Mouse (Mus musculus) frontal cortex, adult 2 months (tissue): ENCODE measurements around the gene Olfr463. TPM values are rescaled to one million over a fixed set of nuclear protein-coding genes. Genes with fewer than 3 reads are reported as not detected.
A peak's percentile ranks its signal among the peaks of the same experiment; 100 is the strongest.

ENCODE experiments used
- DNase-seq, 2 experiments: peaks; one replicate each; pipeline ENCODE4 v3.0.0; 2022; ENCODE audit warnings: low spot score in 1 of 2; ENCODE audit errors: extremely low spot score in 1 of 2
- polyA plus RNA-seq: library from polyadenylated mRNA; depleted of rRNA; stranded (reverse); fragments of >200 nt; gene quantifications from 2 replicates; pipeline ENCODE4 v1.2.3, GENCODE M21; 2012; rRNA removed

Gene Olfr463
- polyA plus RNA-seq, 1 experiment, result not detected

DNA sequence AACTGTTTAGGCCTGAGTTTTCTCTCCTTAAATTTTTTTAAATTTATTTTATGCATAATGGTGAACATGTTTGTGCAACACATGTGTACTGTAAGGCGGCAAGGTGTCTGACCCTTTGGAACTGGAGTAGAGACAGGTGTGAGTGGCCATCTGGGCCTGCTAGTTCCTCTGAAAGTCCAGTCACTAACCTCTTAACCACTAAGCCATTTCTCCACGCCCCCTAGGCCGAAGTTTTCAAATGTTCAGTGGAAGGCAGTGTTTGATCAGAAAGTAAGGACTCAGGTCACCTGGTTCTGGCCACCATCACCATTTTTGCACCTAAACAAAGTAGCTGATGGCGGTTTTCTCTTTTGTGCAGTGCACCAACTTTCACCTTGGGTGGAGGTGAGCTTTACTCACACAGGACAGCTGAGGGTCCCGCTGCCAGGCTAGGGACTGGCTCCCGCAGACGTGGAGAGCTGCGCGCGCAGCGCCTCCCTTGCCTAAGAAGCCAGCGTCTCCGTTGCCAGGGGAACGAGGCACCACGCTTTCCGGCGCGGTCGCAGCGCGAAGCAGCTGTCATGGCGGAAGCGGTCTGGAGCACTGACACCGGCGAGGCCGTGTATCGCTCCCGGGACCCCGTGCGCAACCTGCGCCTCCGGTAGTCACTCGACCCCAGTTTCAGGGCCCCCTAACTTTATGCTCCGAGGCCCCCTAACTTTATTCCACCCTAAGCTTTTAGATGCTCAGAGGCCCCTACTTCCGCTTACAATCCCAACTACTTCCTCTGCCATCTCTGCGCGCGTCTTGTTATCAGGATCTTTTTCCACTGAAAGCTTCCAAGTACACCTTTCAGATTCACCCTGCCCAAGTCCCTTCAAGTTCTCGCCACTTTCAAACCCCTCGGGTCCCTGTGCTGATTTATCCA lies 44.2 kb downstream of the Olfr463 start, which contains the start of gene Mks1:
TSS of gene Mks1 (plus strand) at position 526 of the 907 bp plus-strand sequence.
- DNase-seq, result peak; percentile 80 to 92

DNA sequence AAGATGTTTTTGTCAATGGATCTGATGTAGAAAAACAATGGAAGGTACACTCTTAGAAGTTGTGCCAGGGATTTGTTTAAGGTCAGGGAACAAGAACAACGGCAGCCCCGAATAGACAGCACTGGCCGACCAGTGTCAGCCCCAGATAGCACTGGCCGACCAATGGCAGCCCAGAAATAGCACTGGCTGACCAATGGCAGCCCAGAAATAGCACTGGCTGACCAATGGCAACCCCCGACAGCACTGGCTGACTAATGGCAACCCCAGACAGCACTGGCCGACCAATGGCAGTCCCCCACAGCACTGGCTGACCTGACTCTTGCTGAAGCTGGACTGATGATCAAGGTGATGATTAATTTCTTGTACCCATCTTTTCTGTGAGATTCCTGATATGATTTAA lies 49.3 kb downstream of the Olfr463 start:
- no peak for DNase-seq

- no peak for DNase-seq
Measured at GRCm38 (mm10) chr11:87846968-87847600, 50.1 kb downstream of the Olfr463 start.

Other genes starting within 250 kb of the Olfr463 start
- gene Rnf43, start 234.7 kb downstream of the Olfr463 start, polyA plus RNA-seq, result 1.4 and 1.7 TPM in 2 replicates
- gene Supt4a, start 159.8 kb downstream of the Olfr463 start, polyA plus RNA-seq, result 146 and 148 TPM in 2 replicates
- gene Tspoap1, start 136.8 kb downstream of the Olfr463 start, polyA plus RNA-seq, result 294 and 326 TPM in 2 replicates
- gene Mpo, start 103.8 kb downstream of the Olfr463 start, polyA plus RNA-seq, result 0.34 TPM in 1 of 2 replicates, not detected in the other
- gene Lpo, start 69.1 kb downstream of the Olfr463 start, polyA plus RNA-seq, result 0.42 and 0.63 TPM in 2 replicates
- gene Mks1, start 44.2 kb downstream of the Olfr463 start, polyA plus RNA-seq, result 11.0 and 12.4 TPM in 2 replicates
- 0.56 and 0.69 TPM in 2 replicates for gene Epx, start 21.9 kb downstream of the Olfr463 start, polyA plus RNA-seq
- 0.08 TPM in 1 of 2 replicates, not detected in the other for gene Olfr462, start 5.1 kb downstream of the Olfr463 start, polyA plus RNA-seq
- gene Olfr464, start 23.6 kb upstream of the Olfr463 start, polyA plus RNA-seq, result 0.88 and 1.0 TPM in 2 replicates
- gene Dynll2, start 90.1 kb upstream of the Olfr463 start, polyA plus RNA-seq, result 344 and 374 TPM in 2 replicates
- gene Srsf1, start 150.0 kb upstream of the Olfr463 start, polyA plus RNA-seq, result 337 and 338 TPM in 2 replicates
- 23.2 and 24.3 TPM in 2 replicates for gene Vezf1, start 170.9 kb upstream of the Olfr463 start, polyA plus RNA-seq
- gene Cuedc1, start 200.7 kb upstream of the Olfr463 start, polyA plus RNA-seq, result 28.0 and 32.7 TPM in 2 replicates